Mouse (Mus musculus) kidney, adult 8-10 months (tissue): ENCODE measurements at regions not wholly inside any gene's neighbourhood (a gene's known extent, or its start where the extent isn't known, plus 50 kb on each side); places are given as distances from the start of the nearest gene placed in this dataset.
A peak's percentile ranks its signal among the peaks of the same experiment; 100 is the strongest.

Experiments used
- DNase-seq, 2 experiments: peaks; one replicate each; pipeline ENCODE4 v3.0.0; 2022

DNA sequence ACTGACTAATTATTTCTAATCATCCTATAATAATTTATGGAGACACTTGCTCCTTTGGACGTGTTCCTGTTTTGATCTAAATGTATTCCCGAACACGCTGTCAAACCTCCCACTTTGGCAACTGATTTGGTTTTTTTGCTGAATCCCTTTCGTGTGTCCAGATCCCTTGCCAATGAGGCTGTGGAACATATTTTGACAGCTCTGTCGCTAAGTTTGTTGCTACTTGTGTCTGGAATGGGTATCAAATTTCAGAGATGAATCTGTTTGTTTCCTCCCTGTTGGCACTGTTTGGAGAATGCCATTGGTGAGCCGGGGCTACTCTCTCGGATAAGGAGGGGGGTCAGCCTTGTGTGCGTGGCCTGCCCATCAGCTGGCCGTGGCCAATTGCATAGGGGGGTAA is 277.2 kb upstream of the Tshz3 start:
- DNase-seq: no peak

DNA sequence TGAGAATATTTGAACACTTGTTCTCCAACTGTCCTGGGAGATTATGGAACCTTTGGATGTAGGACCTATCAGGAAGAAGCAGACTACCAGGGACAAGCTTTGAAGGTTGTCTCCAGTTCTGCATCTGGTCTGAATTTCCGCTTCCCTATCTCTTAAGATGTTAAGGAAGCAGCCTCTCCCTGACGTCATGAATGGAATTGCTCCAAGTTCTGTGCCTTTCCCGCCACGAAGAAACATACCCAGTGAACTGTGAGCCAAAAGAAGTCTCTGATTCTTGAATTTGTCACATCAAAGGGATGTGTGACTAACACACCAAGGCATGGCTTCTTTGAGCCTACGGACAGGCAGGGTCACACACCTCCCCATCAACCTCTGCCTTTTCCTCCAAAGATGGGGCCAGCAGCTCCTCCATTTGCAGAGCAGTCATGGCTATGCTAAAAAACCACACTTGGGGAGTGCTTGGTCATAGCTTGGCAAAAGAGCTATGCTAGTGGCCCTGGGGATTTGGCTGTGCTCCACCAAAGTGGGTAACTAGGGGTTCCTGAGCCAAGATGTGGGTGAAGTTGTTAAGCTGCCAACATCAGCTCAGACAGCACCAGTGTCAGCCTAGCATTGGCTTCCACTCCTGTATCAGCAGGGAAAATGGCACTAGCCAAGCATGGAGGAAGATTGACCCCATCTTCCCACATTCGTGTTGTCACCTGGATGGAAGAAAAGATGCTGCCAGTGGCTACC is 248.6 kb upstream of the Tshz3 start:
- no peak for DNase-seq

DNA sequence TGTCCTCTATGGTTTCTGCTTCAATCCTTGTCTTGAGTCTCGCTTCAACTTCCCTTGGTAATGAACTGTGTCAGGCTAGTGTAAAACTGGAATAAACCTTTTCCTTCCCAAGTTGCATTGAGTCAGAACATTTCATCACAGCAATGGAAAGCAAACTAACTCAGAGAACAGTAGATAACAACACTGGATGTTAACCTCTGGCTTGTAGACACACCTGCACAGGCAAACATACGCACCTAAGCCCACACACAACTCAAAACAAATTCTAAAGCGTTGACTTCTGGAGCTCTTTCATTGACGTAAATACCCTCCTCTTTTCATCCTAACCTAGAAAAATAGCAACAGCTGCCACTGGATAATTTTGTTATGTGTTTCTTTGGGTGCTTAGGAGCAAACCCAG is 244.1 kb upstream of the Tshz3 start:
- DNase-seq: no peak

DNA sequence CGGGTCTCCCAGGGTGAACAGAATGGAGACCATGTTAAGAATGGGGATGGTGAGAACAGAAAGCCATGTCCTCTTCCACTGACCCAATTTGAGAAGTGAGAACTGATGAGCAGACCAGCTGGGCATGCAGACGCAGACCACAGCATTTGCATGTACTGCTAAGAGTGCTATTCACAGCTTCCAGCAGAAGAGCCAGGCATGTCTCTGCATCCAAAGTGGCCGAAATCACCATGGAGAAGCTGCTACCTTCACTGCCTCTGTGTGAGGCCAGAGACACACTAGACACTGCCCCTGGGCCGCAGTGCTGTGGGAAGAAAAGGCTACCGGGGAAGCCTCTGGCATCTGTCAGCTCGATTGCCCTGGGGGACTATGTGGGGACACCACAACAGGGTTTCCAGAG is 241.8 kb upstream of the Tshz3 start:
- no peak for DNase-seq

DNA sequence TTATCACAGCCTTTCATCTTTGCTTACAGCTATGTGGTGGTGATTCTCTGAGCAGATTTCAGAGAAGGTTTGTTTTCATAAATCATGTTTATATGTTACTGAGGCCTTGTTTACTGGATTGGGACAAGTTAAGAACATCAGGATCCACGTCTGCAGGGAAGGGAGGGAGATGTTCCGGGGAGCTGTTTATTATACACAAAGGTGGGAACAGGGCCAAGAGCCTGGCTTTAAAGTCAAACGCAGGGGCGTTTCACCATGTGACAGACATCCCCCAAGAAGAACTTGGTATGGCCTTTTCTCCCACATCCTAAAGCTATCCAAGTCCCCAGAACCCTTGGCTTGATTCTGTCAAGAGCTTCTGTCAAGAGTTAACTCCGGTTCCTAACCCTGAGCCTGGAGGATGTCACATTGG is 235.5 kb upstream of the Tshz3 start:
- DNase-seq: no peak

DNA sequence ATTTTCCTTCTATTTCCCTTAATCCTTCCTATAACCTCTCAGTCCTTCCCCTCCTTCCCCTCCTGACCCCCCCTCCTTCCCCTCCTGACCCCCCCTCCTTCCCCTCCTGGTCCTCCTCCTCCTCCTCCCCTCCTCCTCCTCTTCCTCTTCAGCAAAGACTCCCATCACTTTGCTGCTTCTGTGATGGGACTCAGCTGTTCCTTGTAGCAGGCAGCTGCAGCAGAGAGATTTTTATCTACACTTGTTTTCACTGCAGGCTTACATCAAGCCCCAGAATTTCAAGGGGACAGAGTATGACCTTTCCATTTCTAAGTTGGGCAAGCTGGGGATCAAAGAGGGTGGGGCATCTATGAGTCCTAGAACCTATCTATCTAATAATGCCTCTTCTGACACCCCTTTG is 228.5 kb upstream of the Tshz3 start:
- no peak for DNase-seq

DNA sequence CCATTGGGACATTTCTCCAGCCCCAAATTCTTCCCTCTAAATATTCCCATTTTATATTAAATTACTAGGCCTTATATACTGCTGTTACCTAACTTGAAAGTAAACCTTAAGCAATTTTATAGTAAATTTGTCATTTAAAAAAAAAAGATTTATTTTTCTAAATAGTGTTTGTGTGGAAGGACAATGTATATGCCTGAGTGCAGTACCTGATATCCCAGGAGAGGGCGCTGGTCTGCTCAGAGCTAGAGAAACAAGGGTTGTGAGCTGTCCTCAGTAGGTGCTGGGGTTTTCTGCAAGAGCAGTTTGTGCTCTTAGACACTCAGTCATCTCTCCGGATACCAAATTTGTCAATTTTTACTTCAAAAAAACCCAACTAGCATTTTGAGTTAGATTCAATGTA is 224.4 kb upstream of the Tshz3 start:
- no peak for DNase-seq

DNA sequence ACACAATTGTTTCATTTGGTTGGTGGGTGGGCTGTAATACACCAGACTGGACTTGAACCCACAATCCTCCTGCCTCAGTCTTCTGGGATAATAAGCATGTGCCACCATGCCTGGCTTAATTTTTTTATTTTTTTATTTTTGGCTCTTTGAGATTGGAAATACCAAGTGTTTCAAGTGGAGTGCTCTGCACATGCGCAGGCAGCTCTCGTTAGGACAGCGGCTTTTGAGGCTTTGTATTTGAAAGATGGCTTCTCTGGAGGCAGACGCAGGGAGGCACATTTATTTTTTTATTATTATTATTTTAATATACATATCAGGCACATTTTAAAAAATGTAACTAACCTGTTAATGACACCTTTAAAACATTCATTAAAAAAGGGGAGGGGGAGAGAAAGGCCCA is 221.5 kb upstream of the Tshz3 start:
- no peak for DNase-seq

DNA sequence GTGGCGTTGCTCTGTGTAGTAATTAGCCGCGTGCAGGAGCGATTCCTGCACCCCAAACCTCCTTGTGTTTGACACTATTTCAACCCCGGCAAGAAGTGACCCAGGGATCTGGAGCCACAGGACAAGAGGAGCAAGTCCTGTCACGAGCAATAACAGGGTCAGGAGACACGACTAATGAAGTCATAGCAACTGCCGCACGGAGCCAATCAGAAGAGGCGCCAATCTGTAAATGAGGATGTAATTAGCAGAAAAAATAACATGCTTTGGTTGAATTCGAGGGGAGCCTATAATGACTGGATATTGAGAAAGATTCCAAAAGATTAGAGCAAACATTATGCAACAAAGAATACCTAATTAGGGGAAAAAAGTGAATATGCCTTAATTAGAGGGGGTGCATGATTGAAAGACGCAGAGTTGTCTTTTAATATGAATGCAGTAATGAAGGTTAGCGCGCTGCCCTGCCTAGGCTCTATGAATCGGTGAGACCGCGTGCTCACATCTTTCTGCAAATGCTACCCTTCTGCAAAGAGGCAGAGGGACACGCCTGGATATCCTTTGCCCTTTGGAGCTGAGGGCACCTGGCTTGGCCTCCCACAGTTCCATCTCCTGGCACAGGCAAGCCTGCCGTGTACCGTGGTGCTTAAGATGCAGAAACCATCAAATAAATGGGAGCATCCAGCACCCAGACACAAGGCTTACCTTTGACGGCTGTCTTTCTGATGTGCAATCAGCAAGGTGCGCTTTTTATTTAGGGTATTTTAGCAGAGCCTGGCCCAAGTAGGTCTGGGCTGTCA is 220.9 kb upstream of the Tshz3 start:
- DNase-seq: peak in 1 of 2 experiments; percentile 3

DNA sequence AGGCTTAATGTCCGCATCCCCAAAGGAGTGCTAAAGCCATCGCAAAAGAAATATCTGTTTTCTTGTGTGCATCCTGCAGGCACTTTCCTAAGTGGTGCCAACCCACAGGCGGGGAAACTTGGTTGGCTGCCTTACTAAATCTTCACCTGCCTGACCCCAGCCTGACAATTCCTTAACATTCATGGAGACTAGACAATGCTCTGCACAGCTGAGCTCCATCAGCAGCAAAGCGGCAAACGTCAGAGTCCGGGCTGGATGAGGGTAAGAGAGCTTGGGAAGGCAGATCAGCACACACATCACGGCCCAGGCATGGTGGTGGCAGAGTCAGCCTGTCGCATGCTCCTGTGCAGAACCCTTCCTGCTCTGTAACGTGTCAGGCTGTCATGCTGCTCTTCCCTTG is 209.8 kb upstream of the Tshz3 start:
- DNase-seq: no peak

DNA sequence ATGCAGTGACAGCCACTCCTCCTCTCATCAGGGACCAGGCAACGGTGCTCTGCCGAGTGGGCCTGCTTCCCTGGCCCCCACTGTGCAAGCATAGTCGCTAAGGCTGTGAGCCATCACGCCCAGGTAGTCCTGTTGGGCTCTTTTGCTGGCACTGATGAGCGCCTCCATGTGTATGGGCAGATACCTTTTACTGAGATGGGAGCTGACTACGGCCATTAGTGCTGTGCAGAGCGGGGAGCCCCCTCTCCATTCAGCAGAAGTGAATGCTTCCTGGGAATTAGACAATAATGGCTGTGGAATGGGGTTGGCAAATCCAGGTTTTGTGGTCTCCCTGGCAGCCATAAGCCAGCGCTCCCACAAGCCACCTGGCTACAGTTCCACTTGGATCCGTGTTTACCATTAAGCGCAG is 206.7 kb upstream of the Tshz3 start:
- no peak for DNase-seq

DNA sequence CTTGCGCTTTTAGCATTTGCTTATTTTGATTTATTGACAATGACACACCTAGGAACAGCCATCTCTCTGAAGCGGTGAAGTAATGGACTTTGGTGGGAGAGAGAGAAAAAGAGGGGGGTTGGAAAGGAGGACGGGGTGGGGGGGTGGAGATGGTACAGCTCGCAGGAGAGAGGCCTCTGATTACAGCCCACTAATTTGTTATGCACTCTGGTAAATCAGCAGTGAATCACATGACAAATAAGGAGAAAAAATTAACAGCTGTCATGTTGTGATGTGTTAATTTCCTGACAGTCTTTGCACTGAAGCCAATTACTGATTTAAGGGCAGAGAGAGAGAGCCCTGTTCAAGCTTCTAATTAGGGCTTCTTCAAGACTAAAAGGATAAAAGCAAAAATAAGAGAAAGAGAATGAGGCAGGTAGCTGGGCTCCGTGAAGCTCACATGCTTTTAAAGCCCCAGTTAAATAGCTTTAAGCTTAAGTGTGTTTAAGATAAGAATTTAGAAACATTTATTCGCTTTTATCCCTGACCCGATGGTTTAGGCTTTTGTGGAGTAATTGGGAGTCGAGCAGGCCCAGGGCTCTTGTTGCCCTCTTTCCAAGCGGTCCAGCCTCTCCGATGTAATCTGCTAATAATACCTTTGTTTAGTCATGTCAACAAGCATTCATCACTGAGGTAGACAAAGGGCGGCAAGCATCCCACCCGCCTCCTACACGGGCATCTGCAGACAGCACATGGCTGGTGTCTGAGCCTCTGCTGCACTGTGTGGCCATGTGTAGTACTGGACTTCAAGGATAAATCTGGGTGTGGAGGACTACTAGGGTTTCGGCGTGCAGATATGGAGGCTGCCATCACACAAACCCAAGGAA is 193.7 kb upstream of the Tshz3 start:
- DNase-seq: no peak

DNA sequence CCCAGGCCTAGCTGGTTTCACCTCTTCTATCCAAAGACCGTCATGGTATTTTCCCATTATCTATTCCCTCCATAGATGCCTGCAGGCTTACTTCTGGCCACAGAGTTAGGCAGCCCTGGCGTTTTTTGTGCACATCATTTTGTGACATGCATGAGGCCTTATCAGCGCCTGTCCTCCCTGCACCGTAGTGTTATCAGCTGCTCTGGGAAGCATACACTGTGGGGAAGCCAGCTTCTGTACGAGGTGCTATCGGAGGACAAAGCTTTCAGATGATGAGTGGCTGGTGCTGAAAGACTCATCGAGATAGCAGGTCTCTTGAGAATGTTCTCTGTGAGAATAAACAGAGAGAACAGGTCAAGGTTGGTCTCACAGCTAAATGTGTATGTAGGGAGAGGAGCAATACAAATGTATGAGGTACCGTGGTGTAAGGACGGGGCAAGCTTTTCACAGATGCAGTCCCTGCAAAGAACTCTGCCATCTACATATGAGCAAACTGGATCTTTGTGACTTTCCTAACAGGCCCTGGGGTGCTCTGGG is 190.0 kb upstream of the Tshz3 start:
- no peak for DNase-seq

DNA sequence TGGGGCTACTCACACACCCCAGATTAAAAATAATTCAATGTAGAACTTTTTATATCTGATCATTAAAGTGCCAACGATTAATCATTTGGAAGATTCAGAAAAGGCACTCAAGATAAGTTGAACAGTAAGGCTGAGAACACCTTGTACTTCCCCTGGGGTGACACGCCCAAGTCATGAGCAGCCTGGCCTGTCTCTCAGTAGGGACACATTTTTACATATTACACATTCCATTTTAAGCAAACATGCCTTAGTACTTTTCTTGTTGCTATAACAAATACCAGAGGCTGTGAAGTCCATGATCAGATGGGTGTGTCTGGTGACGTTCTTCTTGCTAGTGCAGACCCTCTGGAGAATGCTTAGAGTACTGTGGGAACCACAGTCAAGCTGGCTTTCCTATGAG is 184.2 kb upstream of the Tshz3 start:
- DNase-seq: no peak

DNA sequence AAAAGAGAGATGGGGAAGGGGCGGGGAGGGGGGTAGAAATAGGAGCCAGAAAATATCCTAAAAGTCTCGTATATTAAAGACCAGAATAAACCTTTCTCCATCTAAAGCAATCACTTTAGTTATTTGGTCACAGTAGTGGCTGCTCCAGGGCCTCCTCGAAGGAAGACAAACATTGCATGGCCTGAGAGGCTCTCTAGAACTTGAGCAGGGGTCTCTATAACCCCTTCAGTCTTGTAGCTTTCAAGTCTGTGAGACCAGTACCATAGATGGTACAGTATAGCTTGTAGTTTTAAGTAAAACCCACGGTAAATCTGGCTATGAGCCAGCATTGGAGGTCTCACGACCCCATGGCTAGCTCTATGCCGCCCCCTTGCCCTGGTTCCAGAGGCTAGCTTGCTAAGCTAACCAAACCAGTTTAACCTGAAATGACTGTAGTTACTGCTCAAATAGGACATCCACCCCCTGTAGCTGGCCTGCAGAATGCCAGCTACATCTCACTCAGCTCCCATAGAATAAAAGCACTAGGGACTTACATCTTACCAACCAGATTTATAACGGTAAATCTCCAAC is 181.7 kb upstream of the Tshz3 start:
- DNase-seq: no peak

DNA sequence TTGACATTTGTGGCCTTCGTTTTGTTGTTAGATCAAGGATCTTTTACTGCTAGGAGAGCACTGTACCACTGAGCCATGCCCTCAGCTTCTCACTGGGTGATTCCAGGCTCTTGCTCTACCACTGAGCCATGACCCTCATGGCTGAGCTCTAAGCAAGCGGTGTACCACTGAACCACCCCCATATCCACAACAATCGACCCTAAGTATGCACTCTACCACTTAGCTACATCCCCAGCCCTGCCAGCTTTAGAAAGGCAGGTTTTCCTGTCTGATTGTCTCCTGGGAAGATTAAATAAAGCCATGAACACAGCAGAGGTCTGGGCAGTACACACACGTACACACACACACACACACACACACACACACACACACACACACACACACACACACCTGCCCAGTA is 178.9 kb upstream of the Tshz3 start:
- DNase-seq: no peak

DNA sequence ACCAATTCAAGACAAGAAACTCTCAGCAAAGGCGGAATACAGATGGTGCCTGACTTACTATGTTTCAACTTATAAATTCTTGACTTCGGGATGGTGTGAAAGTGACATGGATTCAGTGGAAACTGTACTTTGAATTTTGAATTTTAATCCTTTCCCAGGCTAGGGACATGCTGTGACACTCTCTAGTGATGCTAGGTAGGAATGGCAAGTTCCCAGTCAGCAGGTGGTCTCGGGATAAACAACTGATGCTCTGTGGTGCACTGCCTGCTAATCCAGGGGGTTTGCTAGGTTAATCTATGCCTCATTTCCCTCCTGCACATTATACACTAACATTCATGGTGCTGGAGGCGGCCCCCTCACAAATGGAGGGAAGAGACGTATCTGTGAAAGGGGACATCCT is 175.0 kb upstream of the Tshz3 start:
- no peak for DNase-seq

DNA sequence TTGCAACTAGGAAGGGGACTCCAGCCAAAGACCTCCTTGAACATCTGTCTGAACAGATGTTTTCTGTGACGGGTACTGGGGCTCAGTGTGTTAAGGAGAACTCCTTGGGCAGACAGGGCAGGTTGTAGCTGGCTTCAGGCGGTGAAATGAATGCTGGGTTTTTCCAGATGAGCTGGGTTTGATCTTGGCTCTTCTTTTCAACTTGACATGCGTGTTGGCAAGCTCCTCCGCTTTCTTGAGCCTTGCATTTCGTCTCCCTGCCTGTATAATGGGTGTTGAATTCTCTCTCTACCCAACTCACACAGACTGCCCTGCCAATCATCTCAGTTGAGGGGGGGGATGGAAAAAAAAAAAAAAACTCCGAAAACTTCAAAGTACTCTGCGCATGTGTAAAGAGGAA is 171.8 kb upstream of the Tshz3 start:
- no peak for DNase-seq

DNA sequence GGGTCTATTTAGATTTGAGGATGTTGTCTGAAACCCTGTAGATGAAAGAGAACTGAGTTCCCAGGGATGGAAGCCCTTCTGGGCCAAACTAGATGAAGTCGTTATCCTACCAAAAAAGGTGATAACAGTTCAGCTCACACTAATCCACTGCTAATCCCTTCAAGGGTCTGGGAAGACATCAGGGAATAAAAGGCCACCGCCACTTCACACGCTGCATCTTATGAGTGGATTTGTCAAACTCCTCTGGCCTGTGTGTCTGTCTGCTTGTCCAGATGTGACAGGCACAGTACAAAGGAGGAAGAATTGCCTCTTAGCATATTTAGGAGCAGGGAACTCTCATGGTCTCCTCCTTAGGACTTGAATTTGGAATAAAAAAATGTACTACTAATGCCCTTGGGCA is 171.2 kb upstream of the Tshz3 start:
- no peak for DNase-seq

DNA sequence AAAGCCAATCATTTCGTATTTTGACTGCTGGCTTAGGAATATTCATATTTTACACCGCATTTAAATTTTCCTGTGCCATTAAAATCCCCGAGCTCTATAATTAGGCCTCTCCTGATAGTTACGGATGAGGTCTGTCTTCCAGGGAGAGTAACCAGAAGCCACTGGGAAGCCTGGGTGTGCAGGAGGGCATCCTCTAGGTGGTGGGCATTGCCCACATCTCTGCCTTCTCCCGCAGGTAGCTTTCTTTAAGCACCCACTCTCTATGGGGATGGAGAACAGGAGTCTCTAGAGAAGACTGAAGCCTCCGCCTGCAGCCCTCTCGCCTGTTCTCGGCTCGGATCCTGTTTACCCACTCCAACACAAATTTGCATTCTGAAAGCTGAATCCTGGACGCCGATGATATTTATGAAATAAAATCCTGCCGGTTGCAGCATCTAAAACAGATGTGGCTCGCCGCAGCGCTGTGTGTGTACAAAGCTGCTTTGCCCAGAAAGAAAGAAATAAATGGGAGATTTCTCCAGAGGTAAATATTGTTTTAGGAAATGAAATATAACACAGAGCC is 168.3 kb upstream of the Tshz3 start:
- DNase-seq: no peak

DNA sequence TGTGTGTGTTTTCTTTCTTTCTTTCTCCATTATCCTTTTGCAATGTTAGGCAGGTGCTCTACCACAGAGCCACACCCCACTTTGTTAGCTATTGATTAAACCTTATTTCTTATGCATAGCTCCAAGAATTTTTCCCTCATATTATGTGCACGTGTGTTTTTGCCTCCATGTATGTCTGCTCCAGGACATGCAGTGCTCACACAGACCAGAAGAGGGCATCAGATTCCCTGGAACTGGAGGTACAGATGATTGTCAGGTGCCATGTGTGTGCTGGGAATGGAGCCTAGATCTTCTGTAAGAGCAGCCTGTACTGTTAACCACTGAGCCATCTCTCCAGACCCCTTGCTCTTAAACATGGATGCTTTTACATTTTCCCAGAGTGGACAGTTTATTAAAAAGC is 166.4 kb upstream of the Tshz3 start:
- no peak for DNase-seq

DNA sequence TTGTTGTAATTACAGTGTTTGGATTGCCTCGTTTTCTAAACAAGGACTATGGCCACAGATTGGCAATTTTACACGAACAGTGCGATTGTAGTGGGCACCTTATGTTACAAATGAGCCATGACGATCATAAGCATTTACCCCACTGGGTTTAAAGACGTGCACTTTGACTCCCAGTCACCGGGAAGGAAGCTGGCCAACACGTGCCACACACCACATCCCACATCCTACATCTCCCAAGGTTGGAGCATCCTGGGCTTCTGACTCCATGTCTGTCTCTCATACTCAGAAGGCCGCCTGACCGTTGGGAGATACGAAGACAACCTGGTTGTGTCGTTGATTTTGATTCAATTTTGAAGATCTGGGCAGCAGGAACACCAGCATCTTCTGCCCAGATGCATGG is 159.8 kb upstream of the Tshz3 start:
- DNase-seq: no peak

DNA sequence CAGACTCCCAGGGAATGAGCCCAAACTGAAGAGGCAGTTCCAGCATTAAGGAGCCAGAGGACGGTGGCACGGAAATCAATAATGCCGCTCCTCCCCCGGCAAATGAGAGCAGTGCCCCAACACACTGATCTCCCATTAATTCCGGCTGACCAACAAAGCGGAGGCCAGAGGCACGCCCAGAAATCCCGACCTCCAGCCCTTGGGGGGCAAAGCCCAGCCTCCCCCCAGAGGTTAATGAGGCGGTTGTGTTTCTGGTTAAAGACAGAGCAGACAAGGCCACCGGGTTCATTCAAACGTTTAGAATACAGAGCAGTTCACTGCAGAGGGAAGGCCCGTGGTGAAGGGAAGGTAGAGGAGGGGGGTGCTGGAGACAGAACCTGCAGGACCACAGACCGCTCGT is 149.9 kb upstream of the Tshz3 start:
- no peak for DNase-seq
